Mouse (Mus musculus) stomach, embryonic 16.5 days (tissue): Measurements from ENCODE around the gene Acer3. TPM values are rescaled to one million over a fixed set of nuclear protein-coding genes. Genes with fewer than 3 reads are reported as not detected.

Experiments used
- ATAC-seq: fragments of 200-750 bp; cut with Nextera tagmentation; 2 replicates; pipeline ENCODE4 v1.8.0; 2017; ENCODE audit warnings: moderate number of reproducible peaks, moderate TSS enrichment; ENCODE audit not compliant: insufficient read depth, low FRiP score
- H3K27ac ChIP-seq: fragments of 300-500 bp; sonication (generic); 2 replicates; pipeline ENCODE4 v1.5.1; 2014; ENCODE audit warnings: low read length
- H3K27me3 ChIP-seq: fragments of 300-500 bp; sonication (generic); 2 replicates; pipeline ENCODE4 v1.6.1; 2014; ENCODE audit warnings: low read length, control low read depth, mixed read lengths; ENCODE audit not compliant: control insufficient read depth, insufficient read depth
- H3K36me3 ChIP-seq: fragments of 300-500 bp; sonication (generic); 2 replicates; pipeline ENCODE4 v1.6.1; 2014; ENCODE audit warnings: low read length; ENCODE audit not compliant: control insufficient read depth, insufficient read depth
- H3K4me1 ChIP-seq: fragments of 300-500 bp; sonication (generic); 2 replicates; pipeline ENCODE4 v1.6.1; 2014; ENCODE audit warnings: low read length, control low read depth, mixed read lengths; ENCODE audit not compliant: control insufficient read depth, insufficient read depth
- H3K4me2 ChIP-seq: fragments of 300-500 bp; sonication (generic); 2 replicates; pipeline ENCODE4 v1.6.1; 2014; ENCODE audit warnings: low read depth, low read length, mixed read lengths
- H3K4me3 ChIP-seq: fragments of 300-500 bp; sonication (generic); replicated peaks from 2 replicates; pipeline ENCODE4 v1.5.1; 2014; ENCODE audit warnings: mild to moderate bottlenecking, low read length
- H3K9ac ChIP-seq: fragments of 300-500 bp; sonication (generic); 2 replicates; pipeline ENCODE4 v1.6.1; 2014; ENCODE audit warnings: low read length
- H3K9me3 ChIP-seq: fragments of 300-500 bp; sonication (generic); replicated peaks from 2 replicates; pipeline ENCODE4 v1.6.1; 2016; ENCODE audit warnings: low read length, control low read depth; ENCODE audit not compliant: control insufficient read depth
- WGBS: fragments of 180-500 bp; shearing (Covaris S2); extraction: QIAGEN DNeasy Blood & Tissue Kit; methylation state at CpG from one replicate; pipeline ENCODE4 v1.1.7; 2014; 5-methylcytosine and 5-hydroxymethylcytosine counted together
- polyA plus RNA-seq: library from polyadenylated mRNA; unstranded; fragments of >200 nt; fragmentation: Nextera tagmentation; extraction: Ambion mirVana; gene quantifications from 2 replicates; pipeline ENCODE4 v1.2.1, GENCODE M21; 2015

Acer3 gene
- polyA plus RNA-seq, 1 experiment from 2014 or later, result 28.8 TPM

DNA sequence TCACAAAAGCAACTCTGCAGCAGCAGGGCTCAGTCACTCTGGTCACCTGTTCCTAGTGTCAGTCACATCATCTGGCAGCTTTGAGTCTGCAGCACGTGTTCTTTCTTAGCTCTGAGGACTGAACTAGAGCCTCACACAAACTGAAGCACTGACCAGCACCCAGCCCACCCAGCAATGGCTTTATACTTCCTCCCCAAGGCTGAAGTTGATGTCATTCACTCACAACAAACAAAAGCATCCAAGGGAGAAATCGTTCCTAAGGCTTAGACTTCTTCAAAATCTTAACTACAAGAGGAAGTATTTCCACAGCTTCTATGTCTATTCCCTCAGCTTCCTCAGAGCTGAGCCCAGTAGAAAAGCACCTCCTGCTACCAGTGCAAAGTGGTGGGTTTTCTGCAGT, 7.3 kb upstream of the Acer3 start:
- 67% methylated on average over 2 of the region's 2 CpGs for WGBS
- Histone ChIP-seq H3K4me3 (no peak overlapping the region), H3K4me2 (no peak overlapping the region), H3K27ac (no peak overlapping the region), H3K36me3 (no peaks in the 10 kb centered on the region), H3K9ac (no peak overlapping the region), H3K4me1 (peaks cover 29% of the 10 kb centered on the region), H3K27me3 (no peaks in the 10 kb centered on the region), H3K9me3 (no peaks in the 10 kb centered on the region)
- no peak for ATAC-seq

GRCm38 (mm10) chr7:98326051-98326450, 5.0 kb upstream of the Acer3 start:
- 85% methylated on average over 7 of the region's 7 CpGs for WGBS
- H3K4me3 ChIP-seq, result no peak overlapping the region

GRCm38 (mm10) chr7:98324228-98324627, 3.2 kb upstream of the Acer3 start:
- Histone ChIP-seq H3K9me3 (no peaks in the 10 kb centered on the region), H3K4me3 (no peak overlapping the region), H3K27me3 (no peaks in the 10 kb centered on the region), H3K4me2 (no peak overlapping the region), H3K36me3 (no peaks in the 10 kb centered on the region), H3K9ac (no peak overlapping the region), H3K4me1 (no peaks in the 10 kb centered on the region), H3K27ac (no peak overlapping the region)
- no peak for ATAC-seq
- WGBS, result 57% methylated on average over 1 of the region's 1 CpGs

More at GRCm38 (mm10) chr7:98326051-98326450, 5.0 kb upstream of the Acer3 start:
- no peak overlapping the region for H3K4me2 ChIP-seq
- ATAC-seq, result no peak
- no peaks in the 10 kb centered on the region for H3K36me3 ChIP-seq
- no peak overlapping the region for H3K9ac ChIP-seq
- H3K4me1 ChIP-seq, result peaks cover 13% of the 10 kb centered on the region
- no peaks in the 10 kb centered on the region for H3K9me3 ChIP-seq
- no peaks in the 10 kb centered on the region for H3K27me3 ChIP-seq
- no peak overlapping the region for H3K27ac ChIP-seq

DNA sequence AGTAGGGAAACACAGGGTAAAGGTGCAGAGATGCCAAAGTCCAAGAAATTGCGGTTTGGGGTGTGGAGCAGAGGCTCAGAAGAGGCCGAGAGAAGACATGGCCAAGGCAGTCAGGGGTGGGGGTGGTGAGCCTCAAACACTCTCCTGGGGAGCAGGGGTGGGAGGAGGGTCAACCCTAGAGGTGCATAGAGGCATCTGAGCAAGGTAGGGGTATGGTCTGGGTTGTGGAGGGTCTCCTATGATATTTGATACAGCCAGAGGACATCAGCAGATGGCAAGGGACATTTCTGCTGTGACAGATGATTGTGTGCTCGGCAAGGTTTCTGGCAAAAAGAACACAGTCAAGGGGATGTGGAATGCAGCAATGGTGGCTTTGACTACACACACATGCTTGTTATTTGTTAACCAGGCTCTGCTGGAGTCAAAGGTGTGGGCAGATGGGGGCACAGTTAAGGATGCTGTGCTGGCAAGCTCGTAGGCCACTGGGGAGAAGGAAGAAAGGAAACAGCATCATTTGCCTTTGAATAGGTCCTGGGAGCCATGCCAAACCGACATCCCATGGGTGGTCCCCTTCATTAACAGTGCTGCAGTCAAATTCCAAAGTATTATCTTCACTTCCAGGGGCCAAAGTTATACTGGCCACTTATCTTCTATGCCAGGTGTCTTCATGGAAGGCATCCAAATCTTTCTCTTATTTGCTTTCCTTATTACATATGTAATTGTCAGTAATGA, 2.4 kb upstream of the Acer3 start:
- no peaks in the 10 kb centered on the region for H3K36me3 ChIP-seq
- no peaks in the 10 kb centered on the region for H3K4me1 ChIP-seq
- WGBS, result 38% methylated on average over 5 of the region's 5 CpGs
- H3K9ac ChIP-seq, result no peak overlapping the region
- no peak overlapping the region for H3K27ac ChIP-seq
- H3K4me3 ChIP-seq, result no peak overlapping the region
- no peak overlapping the region for H3K4me2 ChIP-seq
- H3K27me3 ChIP-seq, result no peaks in the 10 kb centered on the region
- no peak for ATAC-seq
- H3K9me3 ChIP-seq, result no peaks in the 10 kb centered on the region

GRCm38 (mm10) chr7:98322415-98322814, 1.4 kb upstream of the Acer3 start:
- H3K27me3 ChIP-seq, result no peaks in the 10 kb centered on the region
- H3K4me1 ChIP-seq, result no peaks in the 10 kb centered on the region
- H3K4me3 ChIP-seq, result no peak overlapping the region
- no peak overlapping the region for H3K27ac ChIP-seq
- ATAC-seq, result no peak
- H3K9ac ChIP-seq, result no peak overlapping the region
- no peak overlapping the region for H3K4me2 ChIP-seq
- WGBS, result 66% methylated on average over 3 of the region's 3 CpGs
- no peaks in the 10 kb centered on the region for H3K9me3 ChIP-seq
- H3K36me3 ChIP-seq, result no peaks in the 10 kb centered on the region

- no peak overlapping the region for H3K4me3 ChIP-seq
- no peak for ATAC-seq
- H3K9ac ChIP-seq, result no peak overlapping the region
- no peaks in the 10 kb centered on the region for H3K4me1 ChIP-seq
- 86% methylated on average over 7 of the region's 7 CpGs for WGBS
- H3K27ac ChIP-seq, result no peak overlapping the region
- no peaks in the 10 kb centered on the region for H3K27me3 ChIP-seq
- no peak overlapping the region for H3K4me2 ChIP-seq
- H3K36me3 ChIP-seq, result no peaks in the 10 kb centered on the region
- H3K9me3 ChIP-seq, result no peaks in the 10 kb centered on the region
Observed at GRCm38 (mm10) chr7:98320006-98320556, 927 bp downstream of the Acer3 start.

- Histone ChIP-seq H3K4me1 (no peaks in the 10 kb centered on the region), H3K9ac (no peak overlapping the region), H3K36me3 (no peaks in the 10 kb centered on the region), H3K4me2 (no peak overlapping the region), H3K27ac (no peak overlapping the region), H3K4me3 (no peak overlapping the region), H3K9me3 (no peaks in the 10 kb centered on the region), H3K27me3 (no peaks in the 10 kb centered on the region)
- 56% methylated on average over 2 of the region's 2 CpGs for WGBS
- no peak for ATAC-seq
Observed at GRCm38 (mm10) chr7:98316568-98316967, 4.4 kb downstream of the Acer3 start.

- no peaks in the 10 kb centered on the region for H3K9me3 ChIP-seq
- H3K27me3 ChIP-seq, result no peaks in the 10 kb centered on the region
- no peak for ATAC-seq
- no peaks in the 10 kb centered on the region for H3K36me3 ChIP-seq
- no peak overlapping the region for H3K27ac ChIP-seq
- H3K9ac ChIP-seq, result no peak overlapping the region
- no peak overlapping the region for H3K4me2 ChIP-seq
- H3K4me1 ChIP-seq, result no peaks in the 10 kb centered on the region
- WGBS, result 74% methylated on average over 2 of the region's 2 CpGs
- no peak overlapping the region for H3K4me3 ChIP-seq
Observed at GRCm38 (mm10) chr7:98315087-98315486, 5.9 kb downstream of the Acer3 start.

DNA sequence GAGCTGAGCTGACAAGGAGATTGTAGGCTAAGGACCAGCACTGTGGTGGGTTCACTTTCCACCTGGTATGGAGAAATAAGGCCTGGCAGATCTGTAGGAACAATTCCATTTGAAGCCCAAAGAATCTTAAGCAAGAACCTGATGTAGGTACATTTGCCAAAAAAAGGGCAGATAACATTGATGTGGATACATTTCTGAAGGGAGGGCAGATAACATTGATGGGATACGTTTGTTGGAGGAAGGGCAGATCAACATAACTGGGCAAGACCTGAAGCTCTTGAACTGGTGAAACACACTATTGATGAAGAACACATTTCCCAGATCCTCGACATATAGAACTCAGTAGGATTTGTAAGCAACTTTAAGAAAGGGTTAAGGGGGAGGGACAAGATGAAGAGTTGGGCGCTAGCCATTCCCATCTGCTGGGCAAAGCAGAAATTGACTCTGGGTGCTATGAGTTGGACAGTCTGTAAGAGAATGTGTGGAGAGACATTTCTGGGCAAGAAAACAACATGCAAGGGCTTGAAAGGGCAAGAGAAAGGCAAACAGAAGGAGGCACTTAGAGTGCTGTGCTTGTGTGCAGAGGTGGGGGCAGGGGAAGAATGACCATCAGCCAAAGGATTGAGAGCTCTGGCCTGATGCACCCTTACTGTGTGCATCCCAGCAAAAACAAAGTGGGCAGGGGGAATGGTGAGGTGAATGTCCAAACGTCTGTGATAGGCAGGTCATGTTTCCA, 8.7 kb downstream of the Acer3 start:
- no peak overlapping the region for H3K4me2 ChIP-seq
- no peaks in the 10 kb centered on the region for H3K36me3 ChIP-seq
- peaks cover 6% of the 10 kb centered on the region; the same call in 1 of the 2 replicates for H3K4me1 ChIP-seq
- H3K9ac ChIP-seq, result no peak overlapping the region
- no peaks in the 10 kb centered on the region for H3K9me3 ChIP-seq
- no peaks in the 10 kb centered on the region for H3K27me3 ChIP-seq
- WGBS, result 44% methylated on average over 4 of the region's 4 CpGs
- H3K27ac ChIP-seq, result no peak overlapping the region
- no peak overlapping the region for H3K4me3 ChIP-seq
- no peak for ATAC-seq
